8 mouse cellular contexts compared by ENCODE assay signal in the genomic region with DNA sequence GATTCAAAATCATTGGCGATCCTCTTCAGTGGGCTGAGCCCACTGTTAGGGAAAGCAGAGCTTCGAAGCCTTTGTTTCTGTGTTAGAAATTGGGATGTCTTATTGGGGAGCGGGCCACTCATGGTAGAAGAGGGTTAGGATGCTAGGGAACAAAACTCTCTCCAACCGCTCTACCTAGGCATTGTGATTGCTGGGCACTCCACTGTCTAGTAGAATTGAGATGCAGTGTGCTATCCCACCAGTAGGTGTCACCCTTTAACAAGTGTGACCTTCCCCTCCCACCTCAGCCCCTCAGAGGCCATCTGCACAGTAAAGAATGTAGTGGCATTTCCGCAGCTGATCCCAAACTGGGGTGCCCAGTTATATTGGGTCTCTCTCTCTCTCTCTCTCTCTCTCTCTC. TPM values are rescaled to one million over a fixed set of nuclear protein-coding genes. Genes with fewer than 3 reads are reported as not detected.
DNase-seq lines count a peak whose midpoint lies in the region; ATAC-seq and TF ChIP-seq lines count a peak whose summit lies in the region.

No protein-coding gene starts in this region.

- peak overlapping the region; percentile 93 for H3K27ac ChIP-seq in bone marrow macrophage, adult 2 months (ENCODE audit: insufficient read depth, low read depth, low read length)
- H3K27ac ChIP-seq in embryonic fibroblast, embryonic 13.5 days (ENCODE audit: insufficient read depth, low read length) = peak overlapping the region; percentile 47
- H3K27ac ChIP-seq in heart, embryonic 13.5 days (replicated peaks) = no peak overlapping the region
- no peak overlapping the region for H3K27ac ChIP-seq in kidney, postnatal 0 days
- H3K27ac ChIP-seq in liver, adult 2 months (replicated peaks; ENCODE audit: insufficient read depth, low read depth, low read length) = no peak overlapping the region
- no peak overlapping the region for H3K27ac ChIP-seq in stomach, embryonic 14.5 days (ENCODE audit: low read length)

- no peak overlapping the region for H3K9ac ChIP-seq in heart, embryonic 13.5 days
- no peak overlapping the region for H3K9ac ChIP-seq in kidney, postnatal 0 days (ENCODE audit: low read depth, low read length)
- H3K9ac ChIP-seq in liver, adult 2 months (ENCODE audit: low read depth, low read length) = no peak overlapping the region
- H3K9ac ChIP-seq in stomach, embryonic 14.5 days (replicated peaks; ENCODE audit: low read depth, low read length) = no peak overlapping the region

- peak; percentile 74 for TF ChIP-seq CTCF in bone marrow macrophage, adult 2 months (IDR thresholded peaks at IDR 0.05; ENCODE audit: low read depth, low read length)
- peak; percentile 88 for TF ChIP-seq CTCF in embryonic fibroblast, embryonic 13.5 days (IDR thresholded peaks at IDR 0.05; ENCODE audit: borderline replicate concordance, insufficient read depth, low read length)
- TF ChIP-seq CTCF in kidney, postnatal 0 days (IDR thresholded peaks at IDR 0.05; ENCODE audit: low read depth) = peak; percentile 94
- TF ChIP-seq CTCF in liver, adult 2 months (IDR thresholded peaks at IDR 0.05; ENCODE audit: low read depth, low read length) = peak; percentile 76

- H3K79me2 ChIP-seq in liver, adult 2 months (ENCODE audit: control insufficient read depth, insufficient read depth, low read length) = no peaks in the 10 kb centered on the region

- 0 out of 2 replicates have a peak overlapping the region, but pooled peaks have one; percentile 22 for H3K4me2 ChIP-seq in heart, embryonic 13.5 days
- no peak overlapping the region for H3K4me2 ChIP-seq in kidney, postnatal 0 days (ENCODE audit: low read length)
- H3K4me2 ChIP-seq in stomach, embryonic 14.5 days (replicated peaks; ENCODE audit: low read depth, low read length) = peak overlapping the region; percentile 26; the same call in 1 of the 2 replicates

- peaks cover 24% of the 10 kb centered on the region for H3K27me3 ChIP-seq in heart, embryonic 13.5 days (replicated peaks)
- H3K27me3 ChIP-seq in kidney, postnatal 0 days (ENCODE audit: insufficient read depth, low read length) = no peaks in the 10 kb centered on the region
- no peaks in the 10 kb centered on the region for H3K27me3 ChIP-seq in liver, adult 2 months (ENCODE audit: control insufficient read depth, insufficient read depth, low read length)
- H3K27me3 ChIP-seq in stomach, embryonic 14.5 days (ENCODE audit: control insufficient read depth, insufficient read depth, low read length) = no peaks in the 10 kb centered on the region

- TF ChIP-seq POLR2A in bone marrow macrophage, adult 2 months (IDR thresholded peaks at IDR 0.05; ENCODE audit: borderline replicate concordance, low read depth, low read length) = no peak
- TF ChIP-seq POLR2A in embryonic fibroblast, embryonic 13.5 days (IDR thresholded peaks at IDR 0.05; ENCODE audit: low read depth, low read length) = no peak
- no peak for TF ChIP-seq POLR2A in liver, adult 2 months (IDR thresholded peaks at IDR 0.05; ENCODE audit: extremely low read depth, insufficient read depth, low read length)

- H3K9me3 ChIP-seq in heart, embryonic 13.5 days = no peaks in the 10 kb centered on the region
- no peaks in the 10 kb centered on the region for H3K9me3 ChIP-seq in kidney, postnatal 0 days (replicated peaks; ENCODE audit: low read length)
- H3K9me3 ChIP-seq in stomach, embryonic 14.5 days (ENCODE audit: control insufficient read depth, low read depth, low read length) = no peaks in the 10 kb centered on the region

- peak overlapping the region; percentile 44 for H3K4me3 ChIP-seq in bone marrow macrophage, adult 2 months (ENCODE audit: insufficient read depth, low read length)
- H3K4me3 ChIP-seq in embryonic fibroblast, embryonic 13.5 days (ENCODE audit: insufficient read depth, low read length) = no peak overlapping the region
- no peak overlapping the region for H3K4me3 ChIP-seq in heart, embryonic 13.5 days
- H3K4me3 ChIP-seq in kidney, postnatal 0 days (replicated peaks; ENCODE audit: low read depth, low read length) = no peak overlapping the region
- H3K4me3 ChIP-seq in liver, adult 2 months (ENCODE audit: insufficient read depth, low read depth, low read length) = no peak overlapping the region
- H3K4me3 ChIP-seq in stomach, embryonic 14.5 days (ENCODE audit: low read depth, low read length) = no peak overlapping the region

- WGBS in heart, embryonic 13.5 days = 16% methylated on average over 5 of the region's 5 CpGs
- 16% methylated on average over 5 of the region's 5 CpGs for WGBS in kidney, postnatal 0 days
- 13% methylated on average over 5 of the region's 5 CpGs for WGBS in liver, adult 2 months
- 12% methylated on average over 5 of the region's 5 CpGs for WGBS in stomach, embryonic 14.5 days

- no peak for ATAC-seq in heart, embryonic 13.5 days (ENCODE audit: extremely low read depth, insufficient number of reproducible peaks, low FRiP score, low TSS enrichment)
- peak; percentile 69 for ATAC-seq in kidney, postnatal 0 days (replicated peaks; ENCODE audit: low FRiP score, low read depth)
- peak; percentile 87 for ATAC-seq in stomach, embryonic 14.5 days (ENCODE audit: insufficient number of reproducible peaks, insufficient read depth, low FRiP score, low read depth)

- H3K4me1 ChIP-seq in bone marrow macrophage, adult 2 months (ENCODE audit: control insufficient read depth, insufficient read depth, low read length) = peaks cover 28% of the 10 kb centered on the region
- H3K4me1 ChIP-seq in embryonic fibroblast, embryonic 13.5 days (ENCODE audit: control insufficient read depth, insufficient read depth, low read length) = peaks cover 8% of the 10 kb centered on the region
- H3K4me1 ChIP-seq in heart, embryonic 13.5 days = peaks cover 11% of the 10 kb centered on the region
- H3K4me1 ChIP-seq in kidney, postnatal 0 days (replicated peaks; ENCODE audit: insufficient read depth, low read length) = no peaks in the 10 kb centered on the region
- H3K4me1 ChIP-seq in liver, adult 2 months (ENCODE audit: control insufficient read depth, insufficient read depth, low read length) = no peaks in the 10 kb centered on the region
- no peaks in the 10 kb centered on the region for H3K4me1 ChIP-seq in stomach, embryonic 14.5 days (ENCODE audit: control insufficient read depth, insufficient read depth, low read length)

- no peaks in the 10 kb centered on the region for H3K36me3 ChIP-seq in heart, embryonic 13.5 days
- H3K36me3 ChIP-seq in kidney, postnatal 0 days (ENCODE audit: insufficient read depth, low read length) = no peaks in the 10 kb centered on the region
- no peaks in the 10 kb centered on the region for H3K36me3 ChIP-seq in liver, adult 2 months (ENCODE audit: control insufficient read depth, insufficient read depth, low read length)
- H3K36me3 ChIP-seq in stomach, embryonic 14.5 days (ENCODE audit: control insufficient read depth, insufficient read depth, low read length) = no peaks in the 10 kb centered on the region

- DNase-seq in B cell, adult 2 months = peak; percentile 85 to 87
- peak; percentile 94 for DNase-seq in kidney, postnatal 0 days (ENCODE audit: low spot score)
- DNase-seq in liver, adult 2 months (ENCODE audit: extremely low read depth, low read depth, low spot score) = peak; percentile 60
- DNase-seq in natural killer cell, adult 2 months (ENCODE audit: low spot score in 2 of 2) = peak; percentile 75 to 80

RNA-seq across cellular contexts. Expression of a gene that starts 52.2 kb away (rescaled TPM):
- not detected in 2 replicates for polyA plus RNA-seq in bone marrow macrophage, adult 2 months (2012; ENCODE audit: insufficient read depth, insufficient read length, missing spikeins)
- 2.4 and 3.2 TPM in 2 replicates for polyA plus RNA-seq in embryonic fibroblast, embryonic 13.5 days (2011; ENCODE audit: insufficient read length, low read depth, missing spikeins)
- 0.09 and 0.33 TPM in 2 replicates for polyA plus RNA-seq in heart, embryonic 13.5 days (2015; fragmentation: Nextera tagmentation; extraction: Ambion mirVana)
- not detected in 2 replicates for polyA plus RNA-seq in kidney, postnatal 0 days (2015; fragmentation: Nextera tagmentation; extraction: Ambion mirVana)
- not detected in 2 replicates for total RNA-seq in liver, adult 2 months (2014; rRNA removed)
- not detected in 2 replicates for polyA plus RNA-seq in liver, adult 2 months (2012; rRNA removed)
- polyA plus RNA-seq in stomach, embryonic 14.5 days (2014; fragmentation: Nextera tagmentation; extraction: Ambion mirVana) = 6.4 and 6.9 TPM in 2 replicates

Comparison
In these comparisons a context has a peak if more than half of its experiments do, and no peak if none do; other contexts are left out.
1. H3K27ac ChIP-seq: peak in bone marrow macrophage, adult 2 months (single experiment) and embryonic fibroblast, embryonic 13.5 days (single experiment); none in heart, embryonic 13.5 days (single experiment), kidney, postnatal 0 days (single experiment), liver, adult 2 months (single experiment) and stomach, embryonic 14.5 days (single experiment).
2. Peak in every context shown above with its lines, with median percentiles within 50 percentile points of each other: DNase-seq and CTCF ChIP-seq.